Mouse (Mus musculus) embryonic facial prominence, embryonic 11.5 days (tissue): ENCODE results near the gene Tmem215. TPM values are rescaled to one million over a fixed set of nuclear protein-coding genes. Genes with fewer than 3 reads are reported as not detected.

Source experiments
- ATAC-seq: fragments of 200-750 bp; cut with Nextera tagmentation; replicated peaks from 2 replicates; pipeline ENCODE4 v1.8.0; 2017; ENCODE audit warnings: low read depth; ENCODE audit not compliant: insufficient number of reproducible peaks, low FRiP score, low TSS enrichment
- DNase-seq: peaks from one replicate; pipeline ENCODE4 v3.0.0-alpha.2; 2015; ENCODE audit warnings: low spot score
- H3K27ac ChIP-seq: fragments of 300-500 bp; sonication (generic); replicated peaks from 2 replicates; pipeline ENCODE4 v1.5.1; 2014; ENCODE audit warnings: mild to moderate bottlenecking, low read depth, low read length, control low read depth
- H3K27me3 ChIP-seq: fragments of 300-500 bp; sonication (generic); 2 replicates; pipeline ENCODE4 v1.6.1; 2014; ENCODE audit warnings: mild to moderate bottlenecking, low read length, moderate library complexity, mixed read lengths; ENCODE audit not compliant: control insufficient read depth, insufficient read depth
- H3K36me3 ChIP-seq: fragments of 300-500 bp; sonication (generic); replicated peaks from 2 replicates; pipeline ENCODE4 v1.6.1; 2014; ENCODE audit warnings: low read depth, mild to moderate bottlenecking, low read length, moderate library complexity, mixed read lengths; ENCODE audit not compliant: control insufficient read depth, insufficient read depth
- H3K4me1 ChIP-seq: fragments of 300-500 bp; sonication (generic); 2 replicates; pipeline ENCODE4 v1.6.1; 2014; ENCODE audit warnings: low read length, mixed read lengths; ENCODE audit not compliant: control insufficient read depth, insufficient read depth
- H3K4me2 ChIP-seq: fragments of 300-500 bp; sonication (generic); 2 replicates; pipeline ENCODE4 v1.6.1; 2014; ENCODE audit warnings: low read depth, mild to moderate bottlenecking, control low read depth, low read length, moderate library complexity
- H3K4me3 ChIP-seq: fragments of 300-500 bp; sonication (generic); 2 replicates; pipeline ENCODE4 v1.5.1; 2014; ENCODE audit warnings: low read depth, low read length, control low read depth
- H3K9ac ChIP-seq: fragments of 300-500 bp; sonication (generic); replicated peaks from 2 replicates; pipeline ENCODE4 v1.6.1; 2014; ENCODE audit warnings: mild to moderate bottlenecking, control low read depth, low read length
- H3K9me3 ChIP-seq: fragments of 300-500 bp; sonication (generic); replicated peaks from 2 replicates; pipeline ENCODE4 v1.6.1; 2016; ENCODE audit warnings: mild to moderate bottlenecking, low read length, inconsistent platforms, mixed read lengths; ENCODE audit not compliant: control insufficient read depth
- WGBS: fragments of 180-500 bp; shearing (Covaris S2); extraction: QIAGEN DNeasy Blood & Tissue Kit; methylation state at CpG from one replicate; pipeline ENCODE4 v1.1.7; 2014; 5-methylcytosine and 5-hydroxymethylcytosine counted together
- polyA plus RNA-seq: library from polyadenylated mRNA; unstranded; fragments of >200 nt; fragmentation: Nextera tagmentation; extraction: Ambion mirVana; gene quantifications from 2 replicates; pipeline ENCODE4 v1.2.1, GENCODE M21; 2014

The Tmem215 gene
- polyA plus RNA-seq, 1 experiment from 2014 or later = 0.27 TPM

DNA sequence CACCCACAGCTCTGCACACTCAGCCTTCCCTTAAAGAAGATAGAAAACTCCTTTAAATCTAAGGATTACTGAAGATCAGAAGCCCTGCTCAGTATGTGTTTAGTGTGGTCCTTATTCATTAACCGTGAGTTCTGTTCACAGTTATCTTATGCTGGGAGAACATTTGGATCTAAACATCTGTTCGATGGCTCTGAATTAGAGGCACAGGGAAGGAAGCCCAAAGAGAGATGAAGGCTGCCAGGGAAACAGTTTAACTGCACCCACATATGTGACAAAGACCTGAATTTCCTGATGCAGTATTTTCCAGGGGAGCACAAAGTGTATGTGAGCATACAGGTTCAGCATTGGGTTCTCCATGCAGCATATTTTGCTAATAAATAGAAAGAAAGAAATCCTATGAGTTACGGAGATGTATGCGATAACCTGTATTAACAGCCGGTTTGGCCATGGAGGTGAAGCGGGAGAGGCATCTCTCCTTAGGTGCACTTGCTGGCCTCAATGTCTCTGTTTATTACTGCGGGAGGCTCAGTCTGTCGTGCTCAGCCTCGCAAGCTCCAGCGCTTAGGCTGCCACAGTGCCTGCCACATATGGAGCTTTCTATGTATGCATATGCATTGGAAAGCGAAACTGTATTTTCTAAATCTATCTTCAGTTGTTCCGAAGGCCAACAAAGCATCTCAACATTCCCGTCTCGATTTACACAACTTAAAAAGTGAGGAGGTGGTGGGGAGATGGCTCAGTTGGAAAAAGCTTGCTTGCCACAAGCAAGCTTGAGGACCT is 46.8 kb downstream of the Tmem215 start:
- no peak overlapping the region for H3K27ac ChIP-seq
- no peak overlapping the region for H3K9ac ChIP-seq
- peaks cover 3% of the 10 kb centered on the region; the same call in 1 of the 2 replicates for H3K9me3 ChIP-seq
- no peaks in the 10 kb centered on the region for H3K27me3 ChIP-seq
- no peak overlapping the region for H3K4me3 ChIP-seq
- H3K36me3 ChIP-seq = no peaks in the 10 kb centered on the region
- WGBS = 93% methylated on average over 14 of the region's 14 CpGs
- ATAC-seq (no peak), DNase-seq (no peak)
- no peaks in the 10 kb centered on the region for H3K4me1 ChIP-seq
- no peak overlapping the region for H3K4me2 ChIP-seq

Other genes with a start within 250 kb of the Tmem215 start
- gene Ddx58, start 232.4 kb upstream of the Tmem215 start, polyA plus RNA-seq = 4.6 and 4.7 TPM in 2 replicates
- 24.0 and 32.9 TPM in 2 replicates for gene Smim27, start 202.6 kb upstream of the Tmem215 start, polyA plus RNA-seq
- 55.9 and 58.1 TPM in 2 replicates for gene Topors, start 202.3 kb upstream of the Tmem215 start, polyA plus RNA-seq
- 314 and 325 TPM in 2 replicates for gene Ndufb6, start 192.8 kb upstream of the Tmem215 start, polyA plus RNA-seq
- gene Aptx, start 231.0 kb downstream of the Tmem215 start, polyA plus RNA-seq = 37.8 and 38.2 TPM in 2 replicates
- 665 and 708 TPM in 2 replicates for gene Dnaja1, start 250.0 kb downstream of the Tmem215 start, polyA plus RNA-seq